Mouse (Mus musculus) myocyte (in vitro differentiated cells): ENCODE results near the gene Tmem100.

Experiments
- CEBPB ChIP-seq: IDR thresholded peaks from 2 replicates; pipeline ENCODE4 v1.6.1; 2011; ENCODE audit warnings: mild to moderate bottlenecking, moderate library complexity; ENCODE audit not compliant: poor library complexity, insufficient read depth, severe bottlenecking
- E2F4 ChIP-seq: IDR thresholded peaks from one replicate; pipeline ENCODE4 v1.6.1; 2011; ENCODE audit warnings: mild to moderate bottlenecking, control low read depth, moderate library complexity; ENCODE audit not compliant: insufficient read depth
- MYOD1 ChIP-seq, 3 experiments: IDR thresholded peaks; one replicate each; pipeline ENCODE4 v1.6.1; 2011; ENCODE audit warnings: control low read depth in 2 of 3, low read depth in 2 of 3, mild to moderate bottlenecking in 2 of 3, moderate library complexity in 1 of 3; ENCODE audit not compliant: insufficient read length in 2 of 3, control insufficient read depth in 1 of 3
- POLR2A ChIP-seq: IDR thresholded peaks from one replicate; pipeline ENCODE4 v1.6.1; 2011; ENCODE audit warnings: low read depth, mild to moderate bottlenecking, control low read depth, moderate library complexity; ENCODE audit not compliant: insufficient read length
- POLR2AphosphoS2 ChIP-seq: IDR thresholded peaks from one replicate; pipeline ENCODE4 v1.6.1; 2011; ENCODE audit warnings: low read depth, control low read depth; ENCODE audit not compliant: insufficient read length
- SRF ChIP-seq: IDR thresholded peaks from one replicate; pipeline ENCODE4 v1.6.1; 2011; ENCODE audit warnings: low read depth; ENCODE audit not compliant: control insufficient read depth, insufficient read length
- TCF12 ChIP-seq: IDR thresholded peaks from one replicate; pipeline ENCODE4 v1.6.1; 2011; ENCODE audit warnings: mild to moderate bottlenecking, control low read depth; ENCODE audit not compliant: poor library complexity, insufficient read depth, severe bottlenecking
- USF1 ChIP-seq: IDR thresholded peaks from one replicate; pipeline ENCODE4 v1.6.1; 2011; ENCODE audit warnings: low read depth, mild to moderate bottlenecking, control low read depth, moderate library complexity

GRCm38 (mm10) chr11:90050016-90050415 lies 19.9 kb downstream of the Tmem100 start:
- TF ChIP-seq POLR2A (no peak), MYOD1 (IDR thresholded peaks at IDR 0.05; ENCODE audit: control insufficient read depth in 1 of 3, insufficient read length in 2 of 3, low read depth in 2 of 3) (no peak), TCF12 (no peak), SRF (no peak), POLR2AphosphoS2 (no peak), USF1 (no peak), E2F4 (no peak), CEBPB (no peak)
